Mouse (Mus musculus): ENCODE results near the gene Lrrc58. TPM values are rescaled to one million over a fixed set of nuclear protein-coding genes. Genes with fewer than 3 reads are reported as not detected.

The Lrrc58 gene
- polyA plus RNA-seq, 1 experiment from 2014 or later, result 73.5 TPM

DNA sequence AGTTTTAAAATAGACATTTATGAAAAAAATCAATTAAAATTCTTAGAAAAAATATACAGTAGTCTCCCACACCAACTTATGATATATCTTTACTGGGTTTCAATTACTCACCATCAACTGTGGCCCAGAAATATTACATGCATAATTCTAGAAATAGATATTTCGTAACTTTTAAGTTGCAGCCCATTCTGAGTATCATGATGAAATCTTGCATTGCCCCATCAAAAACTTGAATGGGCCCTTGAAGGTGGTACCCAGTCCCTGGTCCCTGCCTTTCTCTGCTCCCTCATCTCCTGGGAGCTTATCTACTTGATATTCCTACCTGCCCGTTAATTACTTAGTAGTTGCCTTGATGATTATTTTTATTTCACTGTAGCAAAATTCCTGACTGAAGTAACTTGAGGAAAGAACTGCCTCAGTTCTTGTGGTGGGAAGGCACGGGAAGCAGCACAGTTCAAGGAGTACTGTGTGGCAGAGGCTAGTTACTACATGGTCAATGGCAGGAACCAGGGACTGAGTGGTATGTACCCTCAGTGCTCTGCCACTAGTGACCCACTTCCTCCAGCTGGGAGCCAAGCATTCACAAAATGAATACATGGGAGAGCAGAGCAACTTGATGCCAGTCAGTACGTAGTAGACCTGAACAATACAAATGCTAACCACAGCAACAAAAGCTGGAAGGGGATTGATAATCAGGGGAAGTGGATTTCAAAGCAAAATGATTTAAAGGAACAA is 6.5 kb downstream of the Lrrc58 start:
- Histone ChIP-seq H3K36me3 (ENCODE audit: control insufficient read depth, insufficient read depth, low read length) (peaks cover 3% of the 10 kb centered on the region; the same call in 1 of the 2 replicates), H3K4me1 (replicated peaks; ENCODE audit: control insufficient read depth, insufficient read depth, low read length) (peaks cover 7% of the 10 kb centered on the region; the same call in 1 of the 2 replicates), H3K4me2 (ENCODE audit: low read depth, low read length, severe bottlenecking) (no peak overlapping the region), H3K4me3 (ENCODE audit: low read depth, low read length) (no peak overlapping the region), H3K27me3 (ENCODE audit: control insufficient read depth, insufficient read depth, low read length) (no peaks in the 10 kb centered on the region), H3K9ac (ENCODE audit: low read length) (no peak overlapping the region), H3K27ac (ENCODE audit: low read depth, low read length) (no peak overlapping the region), H3K9me3 (ENCODE audit: control insufficient read depth, low read length) (no peaks in the 10 kb centered on the region)
- ATAC-seq (replicated peaks; ENCODE audit: low FRiP score), result no peak
- DNase-seq (ENCODE audit: low spot score), result no peak
- WGBS, result 86% methylated on average over 4 of the region's 4 CpGs

DNA sequence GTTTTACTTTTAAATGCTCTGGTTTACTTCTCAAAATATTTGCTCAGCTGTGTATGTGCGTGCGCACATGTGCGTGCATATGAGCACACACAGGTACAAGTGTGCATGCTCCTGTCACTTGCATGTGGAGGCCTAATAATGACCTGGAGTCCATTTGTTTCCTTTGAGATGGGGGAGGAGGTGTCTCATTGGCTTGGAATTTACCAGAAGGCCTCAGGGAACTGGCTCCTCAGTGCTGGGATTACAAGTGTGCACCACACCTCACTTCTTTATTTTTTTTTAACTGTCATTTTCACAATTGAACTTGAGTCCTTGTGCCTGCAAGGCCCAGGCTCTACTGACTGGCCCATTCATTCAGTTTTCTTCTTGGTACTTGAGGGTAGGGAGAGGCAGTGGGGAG is 9.2 kb downstream of the Lrrc58 start:
- Histone ChIP-seq H3K4me2 (ENCODE audit: low read depth, low read length, severe bottlenecking) (no peak overlapping the region), H3K9me3 (ENCODE audit: control insufficient read depth, low read length) (no peaks in the 10 kb centered on the region), H3K27ac (ENCODE audit: low read depth, low read length) (no peak overlapping the region), H3K9ac (ENCODE audit: low read length) (no peak overlapping the region), H3K4me1 (replicated peaks; ENCODE audit: control insufficient read depth, insufficient read depth, low read length) (no peaks in the 10 kb centered on the region), H3K27me3 (ENCODE audit: control insufficient read depth, insufficient read depth, low read length) (no peaks in the 10 kb centered on the region), H3K36me3 (ENCODE audit: control insufficient read depth, insufficient read depth, low read length) (peaks cover 4% of the 10 kb centered on the region; the same call in 1 of the 2 replicates), H3K4me3 (ENCODE audit: low read depth, low read length) (no peak overlapping the region)
- ATAC-seq (replicated peaks; ENCODE audit: low FRiP score) (no peak), DNase-seq (ENCODE audit: low spot score) (no peak)
- WGBS, result 96% methylated on average over 3 of the region's 3 CpGs

DNA sequence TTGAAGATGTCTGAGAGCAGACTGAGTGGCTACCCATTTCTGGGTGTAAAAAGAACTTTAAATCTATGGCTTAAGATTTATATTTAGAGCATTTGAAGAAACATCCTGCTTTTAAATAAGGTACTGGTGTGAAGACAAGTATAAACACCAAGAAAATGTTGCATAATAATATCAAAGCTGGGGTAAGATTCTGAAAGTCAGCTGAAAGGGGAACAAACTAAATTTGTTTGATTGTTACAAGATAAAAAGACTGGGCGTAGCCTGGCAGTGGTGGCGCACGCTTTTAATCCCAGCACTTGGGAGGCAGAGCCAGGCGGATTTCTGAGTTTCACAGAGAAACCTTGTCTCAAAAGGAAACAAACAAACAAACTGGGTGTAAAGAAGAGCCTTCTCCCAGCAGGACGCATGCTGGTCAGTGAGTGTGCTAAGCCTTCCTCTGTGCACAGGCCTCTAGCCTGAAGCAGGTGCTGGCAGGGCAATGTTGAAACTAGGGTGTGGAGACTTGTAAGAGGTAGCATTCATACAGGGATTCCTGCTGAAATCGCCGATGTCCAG is 10.8 kb downstream of the Lrrc58 start:
- Histone ChIP-seq H3K27me3 (ENCODE audit: control insufficient read depth, insufficient read depth, low read length) (no peaks in the 10 kb centered on the region), H3K27ac (ENCODE audit: low read depth, low read length) (no peak overlapping the region), H3K4me3 (ENCODE audit: low read depth, low read length) (no peak overlapping the region), H3K36me3 (ENCODE audit: control insufficient read depth, insufficient read depth, low read length) (peaks cover 8% of the 10 kb centered on the region; the same call in 1 of the 2 replicates), H3K4me2 (ENCODE audit: low read depth, low read length, severe bottlenecking) (no peak overlapping the region), H3K9ac (ENCODE audit: low read length) (no peak overlapping the region), H3K4me1 (replicated peaks; ENCODE audit: control insufficient read depth, insufficient read depth, low read length) (no peaks in the 10 kb centered on the region), H3K9me3 (ENCODE audit: control insufficient read depth, low read length) (no peaks in the 10 kb centered on the region)
- ATAC-seq (replicated peaks; ENCODE audit: low FRiP score) (no peak), DNase-seq (ENCODE audit: low spot score) (no peak)
- WGBS, result 90% methylated on average over 7 of the region's 7 CpGs

DNA sequence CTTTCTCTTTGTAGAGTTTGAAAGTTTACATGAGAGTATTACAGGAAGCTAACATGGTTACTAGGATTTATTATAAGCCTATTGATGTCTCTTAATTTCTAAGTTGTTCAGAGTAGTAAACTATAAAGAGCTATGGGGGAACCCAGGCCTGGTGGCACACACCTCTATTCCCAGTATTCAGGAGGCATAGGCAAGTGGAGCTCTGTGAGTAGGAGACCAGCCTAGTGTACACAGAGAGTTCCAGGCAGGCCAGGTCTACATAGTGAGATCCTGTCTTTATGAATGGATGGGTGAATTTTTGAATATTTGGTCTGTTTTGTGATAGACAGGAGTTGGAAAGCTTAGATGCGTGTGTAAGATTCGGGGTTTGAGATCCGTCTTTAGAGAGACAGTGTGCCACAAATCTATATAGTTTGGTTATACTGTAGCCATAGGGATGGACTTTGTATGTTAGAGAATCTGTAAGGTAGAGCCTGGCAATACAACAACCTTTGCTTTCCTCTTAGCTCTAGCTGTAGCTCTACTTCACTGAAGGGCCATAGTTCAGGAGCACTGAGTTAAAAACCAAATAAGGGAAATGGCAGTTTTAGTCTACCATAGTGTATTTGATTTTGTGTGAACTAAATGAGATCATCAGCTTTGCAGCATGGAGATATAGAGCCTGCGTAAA is 11.7 kb downstream of the Lrrc58 start:
- WGBS, result 96% methylated on average over 4 of the region's 4 CpGs
- DNase-seq (ENCODE audit: low spot score) (no peak), ATAC-seq (replicated peaks; ENCODE audit: low FRiP score) (no peak)
- Histone ChIP-seq H3K4me3 (ENCODE audit: low read depth, low read length) (no peak overlapping the region), H3K9me3 (ENCODE audit: control insufficient read depth, low read length) (no peaks in the 10 kb centered on the region), H3K9ac (ENCODE audit: low read length) (no peak overlapping the region), H3K4me1 (replicated peaks; ENCODE audit: control insufficient read depth, insufficient read depth, low read length) (no peaks in the 10 kb centered on the region), H3K4me2 (ENCODE audit: low read depth, low read length, severe bottlenecking) (no peak overlapping the region), H3K36me3 (ENCODE audit: control insufficient read depth, insufficient read depth, low read length) (peaks cover 8% of the 10 kb centered on the region; the same call in 1 of the 2 replicates), H3K27ac (ENCODE audit: low read depth, low read length) (no peak overlapping the region), H3K27me3 (ENCODE audit: control insufficient read depth, insufficient read depth, low read length) (no peaks in the 10 kb centered on the region)

DNA sequence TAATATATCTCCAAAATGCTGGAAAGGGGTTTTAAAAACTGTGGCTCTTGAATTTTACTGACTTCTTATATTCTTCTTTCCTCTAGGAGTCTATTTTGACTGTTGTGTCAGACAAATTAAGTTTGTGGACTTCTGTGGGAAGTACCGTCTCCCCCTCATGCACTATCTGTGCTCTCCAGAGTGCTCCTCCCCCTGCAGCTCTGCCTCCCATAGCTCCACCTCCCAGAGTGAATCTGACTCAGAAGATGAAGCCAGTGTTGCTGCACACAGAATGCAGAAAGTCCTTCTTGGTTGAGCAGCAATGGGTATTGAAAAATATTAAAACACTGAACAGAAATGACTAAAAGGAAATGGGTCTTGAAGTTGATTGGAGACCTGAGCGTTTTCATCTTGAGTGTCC is 13.0 kb downstream of the Lrrc58 start:
- no peak overlapping the region for H3K4me3 ChIP-seq (ENCODE audit: low read depth, low read length)
- no peaks in the 10 kb centered on the region for H3K4me1 ChIP-seq (replicated peaks; ENCODE audit: control insufficient read depth, insufficient read depth, low read length)
- ATAC-seq (replicated peaks; ENCODE audit: low FRiP score) (no peak), DNase-seq (ENCODE audit: low spot score) (no peak)
- H3K9ac ChIP-seq (ENCODE audit: low read length), result no peak overlapping the region
- H3K36me3 ChIP-seq (ENCODE audit: control insufficient read depth, insufficient read depth, low read length), result peaks cover 8% of the 10 kb centered on the region; the same call in 1 of the 2 replicates
- H3K9me3 ChIP-seq (ENCODE audit: control insufficient read depth, low read length), result no peaks in the 10 kb centered on the region
- H3K27ac ChIP-seq (ENCODE audit: low read depth, low read length), result no peak overlapping the region
- 97% methylated on average over 2 of the region's 2 CpGs for WGBS
- no peak overlapping the region for H3K4me2 ChIP-seq (ENCODE audit: low read depth, low read length, severe bottlenecking)
- H3K27me3 ChIP-seq (ENCODE audit: control insufficient read depth, insufficient read depth, low read length), result no peaks in the 10 kb centered on the region

DNA sequence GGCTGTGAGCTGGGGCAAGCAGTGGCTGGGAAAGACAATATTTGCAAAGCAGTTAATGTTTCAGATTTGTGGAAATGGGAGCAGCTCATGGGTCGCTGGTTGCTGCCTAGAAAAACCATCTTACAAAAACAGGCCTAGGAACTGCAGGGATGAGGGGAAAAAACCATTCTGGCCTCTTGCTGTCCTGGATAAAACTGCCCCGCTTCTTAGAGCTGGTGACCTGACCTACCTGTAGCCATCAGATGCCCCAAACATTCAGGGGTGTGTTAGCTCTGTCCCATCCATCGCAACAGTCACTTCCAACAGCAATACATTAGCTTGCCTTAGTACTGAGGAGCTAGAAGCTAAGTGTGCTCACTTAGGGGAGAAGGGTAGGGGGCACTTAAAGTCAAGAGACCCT is 20.8 kb downstream of the Lrrc58 start:
- no peak for ATAC-seq (replicated peaks; ENCODE audit: low FRiP score)
- no peak overlapping the region for H3K9ac ChIP-seq (ENCODE audit: low read length)
- H3K4me3 ChIP-seq (ENCODE audit: low read depth, low read length), result no peak overlapping the region
- no peak overlapping the region for H3K4me2 ChIP-seq (ENCODE audit: low read depth, low read length, severe bottlenecking)
- H3K27ac ChIP-seq (ENCODE audit: low read depth, low read length), result no peak overlapping the region
- 91% methylated on average over 3 of the region's 3 CpGs for WGBS
- H3K36me3 ChIP-seq (ENCODE audit: control insufficient read depth, insufficient read depth, low read length), result no peaks in the 10 kb centered on the region; the same call in 1 of the 2 replicates
- H3K4me1 ChIP-seq (replicated peaks; ENCODE audit: control insufficient read depth, insufficient read depth, low read length), result no peaks in the 10 kb centered on the region
- no peaks in the 10 kb centered on the region for H3K9me3 ChIP-seq (ENCODE audit: control insufficient read depth, low read length)
- no peak for DNase-seq (ENCODE audit: low spot score)
- H3K27me3 ChIP-seq (ENCODE audit: control insufficient read depth, insufficient read depth, low read length), result no peaks in the 10 kb centered on the region

DNA sequence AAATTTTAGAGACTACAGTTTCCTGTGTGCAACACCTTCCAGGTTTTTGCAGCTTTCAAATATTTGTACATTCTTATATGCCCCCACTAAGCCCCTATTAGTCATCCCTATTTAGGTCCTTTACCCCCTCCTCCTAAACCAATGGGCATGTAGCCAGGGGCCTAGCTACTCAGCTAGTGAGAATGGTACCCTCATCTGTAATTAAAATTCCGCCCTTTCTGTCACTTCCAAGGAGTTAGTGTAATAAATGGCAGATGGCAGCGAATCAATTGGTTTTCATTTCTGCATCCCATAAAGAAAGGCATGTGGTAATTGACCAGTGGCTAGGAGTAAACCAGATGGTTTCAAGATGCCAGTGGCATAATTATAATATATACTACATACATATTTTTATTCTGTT is 24.5 kb downstream of the Lrrc58 start:
- ATAC-seq (replicated peaks; ENCODE audit: low FRiP score), result peak; percentile 63
- 61% methylated on average over 2 of the region's 2 CpGs for WGBS
- no peaks in the 10 kb centered on the region for H3K9me3 ChIP-seq (ENCODE audit: control insufficient read depth, low read length)
- no peak for DNase-seq (ENCODE audit: low spot score)
- peak overlapping the region; percentile 21; the same call in 1 of the 2 replicates for H3K27ac ChIP-seq (ENCODE audit: low read depth, low read length)
- no peaks in the 10 kb centered on the region for H3K4me1 ChIP-seq (replicated peaks; ENCODE audit: control insufficient read depth, insufficient read depth, low read length)
- no peak overlapping the region for H3K4me3 ChIP-seq (ENCODE audit: low read depth, low read length)
- no peak overlapping the region for H3K4me2 ChIP-seq (ENCODE audit: low read depth, low read length, severe bottlenecking)
- no peak overlapping the region for H3K9ac ChIP-seq (ENCODE audit: low read length)
- H3K27me3 ChIP-seq (ENCODE audit: control insufficient read depth, insufficient read depth, low read length), result no peaks in the 10 kb centered on the region
- H3K36me3 ChIP-seq (ENCODE audit: control insufficient read depth, insufficient read depth, low read length), result no peaks in the 10 kb centered on the region

DNA sequence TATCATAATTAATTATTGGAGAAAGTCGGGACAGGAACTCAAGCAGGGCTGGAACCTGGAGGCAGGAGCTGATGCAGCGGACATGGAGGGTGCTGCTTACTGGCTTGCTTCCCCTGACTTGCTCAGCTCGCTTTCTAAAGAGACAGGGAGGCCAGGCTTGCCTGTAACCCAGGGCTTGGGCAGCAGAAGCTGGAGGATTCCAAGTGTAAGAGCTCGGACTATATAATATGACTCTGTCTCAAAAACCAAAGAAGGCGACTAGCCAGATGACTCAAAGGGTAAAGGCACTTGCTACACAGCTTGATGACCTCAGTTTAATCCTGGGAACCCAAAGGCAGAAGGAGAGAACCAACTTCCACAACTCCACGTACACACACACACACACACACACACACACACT is 25.2 kb downstream of the Lrrc58 start:
- Histone ChIP-seq H3K4me2 (ENCODE audit: low read depth, low read length, severe bottlenecking) (no peak overlapping the region), H3K9ac (ENCODE audit: low read length) (no peak overlapping the region), H3K4me1 (replicated peaks; ENCODE audit: control insufficient read depth, insufficient read depth, low read length) (no peaks in the 10 kb centered on the region), H3K4me3 (ENCODE audit: low read depth, low read length) (no peak overlapping the region), H3K27me3 (ENCODE audit: control insufficient read depth, insufficient read depth, low read length) (no peaks in the 10 kb centered on the region), H3K27ac (ENCODE audit: low read depth, low read length) (peak overlapping the region; percentile 21; the same call in 1 of the 2 replicates), H3K36me3 (ENCODE audit: control insufficient read depth, insufficient read depth, low read length) (no peaks in the 10 kb centered on the region), H3K9me3 (ENCODE audit: control insufficient read depth, low read length) (no peaks in the 10 kb centered on the region)
- DNase-seq (ENCODE audit: low spot score), result no peak
- 67% methylated on average over 6 of the region's 6 CpGs for WGBS
- ATAC-seq (replicated peaks; ENCODE audit: low FRiP score), result no peak

Measured in forebrain, embryonic 11.5 days (tissue).